Mouse (Mus musculus) adrenal gland, postnatal 14 days (tissue): ENCODE measurements around the gene Cbx6. TPM values are rescaled to one million over a fixed set of nuclear protein-coding genes. Genes with fewer than 3 reads are reported as not detected.
A peak's percentile ranks its signal among the peaks of the same experiment; 100 is the strongest.
"Not testable (repeated sequence)": the region's sequence is repeated elsewhere in the genome, so short reads cannot be mapped to it uniquely, and the experiment has no call there.

Source experiments
- DNase-seq: peaks from one replicate; pipeline ENCODE4 v3.0.0; 2021; ENCODE audit warnings: mixed read lengths
- total RNA-seq: library from RNA; stranded (reverse); gene quantifications from 2 replicates; pipeline ENCODE4 v1.2.3, GENCODE M21; 2021

Gene Cbx6
- total RNA-seq, 1 experiment from 2014 or later, result 60.1 TPM

- peak; percentile 87 for DNase-seq
Observed at GRCm38 (mm10) chr15:79830388-79830787, 4.1 kb downstream of the Cbx6 start.

DNA sequence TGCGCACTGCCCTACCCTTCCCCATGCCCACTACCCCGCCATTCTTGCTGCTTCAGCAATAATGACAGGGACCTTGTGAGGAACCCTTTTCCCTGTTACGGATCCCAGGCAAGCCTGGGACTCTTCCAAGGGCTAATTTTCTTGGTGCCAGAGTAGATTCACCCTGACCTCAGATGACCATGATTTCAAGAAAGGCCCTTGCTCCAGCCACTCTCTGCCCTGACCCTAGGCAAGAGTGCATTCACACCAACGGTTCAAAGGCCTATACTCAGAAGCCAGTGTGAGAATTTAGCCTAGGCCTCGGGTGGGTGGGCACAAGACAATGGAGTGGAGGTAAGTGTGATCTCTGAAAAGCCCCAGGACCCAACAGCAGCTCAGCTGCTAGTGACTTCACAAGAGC, 5.1 kb downstream of the Cbx6 start:
- no peak for DNase-seq

DNA sequence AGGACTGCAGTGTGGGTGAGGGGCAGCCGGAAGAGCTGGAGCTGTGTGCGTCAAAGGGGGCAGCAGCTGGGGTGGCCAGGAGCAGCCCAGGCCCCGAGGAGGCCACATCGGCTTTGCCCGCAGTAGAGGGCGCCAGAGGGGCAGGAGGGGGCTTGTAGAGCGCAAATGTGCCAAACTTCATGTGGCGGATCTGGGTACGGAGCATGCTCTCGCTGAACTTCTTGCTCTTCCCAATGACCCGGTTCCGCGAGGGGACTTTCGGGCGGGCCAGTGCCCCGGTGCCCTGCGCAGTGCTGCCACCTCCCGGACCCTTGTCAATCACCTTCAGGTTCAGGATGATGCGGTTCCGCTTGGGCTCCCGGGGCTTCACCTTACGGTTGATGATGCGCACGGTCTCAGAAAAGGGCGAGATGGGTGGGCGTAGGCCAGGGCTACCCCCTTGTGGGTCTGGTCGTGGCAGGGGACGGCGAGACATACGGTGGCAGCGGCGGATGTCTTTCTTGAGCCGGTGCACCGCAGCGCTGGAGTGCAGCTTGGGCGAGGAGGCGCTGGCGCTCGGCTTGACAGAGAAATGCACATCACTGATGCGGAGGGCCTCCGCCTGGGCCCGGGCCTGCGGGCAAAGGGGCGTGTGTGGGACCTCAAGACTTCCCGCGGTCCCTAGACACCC, 6.0 kb downstream of the Cbx6 start:
- DNase-seq, result peak; percentile 65

DNA sequence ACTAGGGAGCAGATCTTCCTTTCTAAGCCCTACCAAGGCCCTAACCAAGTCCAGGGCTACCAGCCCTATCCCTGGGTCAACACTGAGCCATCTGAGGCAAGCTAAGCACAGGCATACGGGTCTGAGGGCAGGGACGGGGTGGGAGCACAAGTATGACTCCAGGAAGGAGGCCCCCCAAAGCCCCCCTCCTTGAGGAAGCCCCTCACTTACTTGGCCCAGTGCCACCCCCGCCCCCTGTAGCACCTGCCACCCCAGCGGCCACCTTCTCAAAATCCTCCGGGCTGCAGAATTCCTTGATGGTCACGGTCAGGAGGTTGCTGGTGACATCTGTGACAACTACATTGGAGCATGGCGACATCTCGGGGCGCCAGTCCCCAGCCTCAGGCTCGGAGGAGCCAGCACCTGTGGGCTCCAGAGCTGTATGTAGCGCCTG, 6.7 kb downstream of the Cbx6 start:
- DNase-seq, result no peak

DNA sequence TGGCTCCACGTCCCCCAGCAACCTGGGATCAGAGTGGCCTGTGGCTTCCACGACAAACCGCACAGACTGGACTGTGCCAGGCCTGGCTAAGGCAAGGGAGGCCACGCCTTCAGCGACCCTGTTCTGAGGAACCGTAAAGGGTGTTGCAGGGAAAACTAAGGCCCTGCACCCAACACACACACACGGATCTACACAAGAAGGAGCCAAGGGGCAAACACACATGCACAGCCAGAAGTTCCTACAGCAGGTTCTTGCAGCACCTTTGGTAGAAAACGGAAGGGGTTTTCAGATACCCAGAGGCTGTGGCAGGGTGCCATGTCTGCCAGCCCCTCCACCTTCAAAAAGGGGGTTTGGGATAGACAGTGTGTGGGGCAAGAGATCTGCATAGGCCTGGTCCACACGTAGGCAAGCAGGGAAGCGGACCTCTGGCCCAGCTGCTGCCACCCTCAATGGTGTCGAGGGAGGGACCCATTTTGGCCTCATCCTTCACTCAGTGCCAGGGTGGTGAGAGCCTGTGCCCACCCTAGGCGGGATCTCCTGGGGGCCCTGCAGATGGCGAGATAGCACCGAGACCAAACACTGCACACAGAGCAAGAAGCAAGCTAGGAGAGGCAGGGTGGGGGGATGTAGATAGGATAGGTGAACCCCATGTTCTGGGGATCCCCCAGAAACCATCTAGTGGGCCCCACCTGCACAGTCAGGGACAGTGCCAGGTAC, 7.3 kb downstream of the Cbx6 start:
- DNase-seq, result no peak

DNA sequence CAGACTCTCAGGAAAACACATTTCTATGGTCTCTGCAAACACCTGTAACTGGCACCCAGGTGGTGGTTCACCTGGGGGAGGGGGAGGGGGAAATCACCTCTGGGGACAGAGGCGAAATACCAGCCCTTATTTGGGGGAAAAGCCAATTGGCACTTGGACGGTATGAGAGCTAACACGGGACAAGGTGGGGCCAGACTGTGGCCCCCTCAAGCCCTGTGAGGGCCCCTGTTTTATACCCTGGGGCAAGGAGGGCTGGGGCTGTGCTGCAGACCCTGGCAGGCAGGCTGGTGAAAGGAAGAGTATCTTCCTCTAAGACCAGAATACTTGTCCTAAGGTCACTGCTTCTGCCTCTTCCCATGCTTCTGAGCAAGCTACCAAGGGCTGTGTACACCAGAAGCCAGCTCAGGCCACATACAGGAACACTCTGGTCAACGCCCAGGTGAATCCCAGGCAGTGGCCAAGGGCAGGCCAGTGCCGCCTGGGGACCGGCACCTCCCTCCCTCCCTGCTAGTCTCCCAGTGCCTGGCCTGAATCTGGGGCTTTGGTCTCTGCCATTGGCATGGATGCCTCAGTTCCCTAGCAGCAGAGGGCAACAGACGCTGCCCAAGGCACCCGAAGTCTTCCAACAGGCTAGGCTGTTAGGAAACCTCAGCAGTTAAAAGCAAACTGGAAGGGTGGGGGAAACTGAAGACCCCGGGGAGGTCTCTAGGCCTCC, 8.1 kb downstream of the Cbx6 start:
- no peak for DNase-seq

GRCm38 (mm10) chr15:79825146-79825825, 9.2 kb downstream of the Cbx6 start:
- peak; percentile 30 for DNase-seq

- DNase-seq, result peak; percentile 72
Observed at GRCm38 (mm10) chr15:79823588-79824280, 10.8 kb downstream of the Cbx6 start.

DNA sequence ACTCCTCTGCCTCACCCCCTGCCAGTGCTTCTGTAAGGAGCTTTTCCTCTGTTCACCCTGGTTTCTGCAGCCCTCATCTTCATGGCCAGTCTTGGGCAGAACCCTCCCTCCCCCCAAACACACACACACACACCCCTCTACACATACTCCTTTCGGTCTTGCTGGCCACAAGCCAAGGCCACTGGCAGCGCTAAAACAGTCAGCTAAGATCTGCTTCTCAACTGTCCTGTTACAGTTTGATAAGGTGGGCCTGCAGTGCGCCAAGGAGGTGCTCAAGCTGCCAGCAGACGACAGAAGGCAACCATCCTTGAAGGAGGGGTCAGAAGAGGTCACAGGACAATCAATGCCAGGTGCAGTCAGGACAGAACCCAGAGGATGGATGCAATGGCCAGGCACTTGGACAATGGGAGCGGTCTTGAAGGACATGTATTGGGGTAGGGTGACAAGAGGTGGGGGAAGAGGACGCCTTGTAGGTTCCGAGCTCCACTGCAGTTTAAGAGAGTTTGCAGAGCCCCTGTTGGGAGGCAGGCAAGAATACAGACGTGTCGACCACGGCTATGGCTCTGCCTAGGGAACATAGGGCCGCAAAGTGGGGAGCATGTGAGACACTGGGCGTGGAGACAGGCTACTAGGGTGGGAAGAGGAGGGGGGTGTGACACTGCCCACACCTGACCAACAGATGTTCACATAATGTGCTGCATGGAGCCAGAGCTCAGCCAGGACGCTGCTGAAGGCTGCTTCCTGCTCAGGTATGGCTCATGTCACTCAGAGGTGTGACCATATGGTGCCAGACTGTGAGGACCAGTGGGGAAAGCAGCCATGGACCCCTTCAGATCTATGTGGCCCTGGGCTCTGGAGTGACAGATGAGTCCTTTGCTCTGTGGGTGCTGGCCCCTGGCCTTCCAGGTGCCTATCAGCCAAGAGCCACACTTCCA, 12.0 kb downstream of the Cbx6 start:
- peak; percentile 49 for DNase-seq

GRCm38 (mm10) chr15:79818325-79818724, 16.2 kb downstream of the Cbx6 start:
- no peak for DNase-seq

DNA sequence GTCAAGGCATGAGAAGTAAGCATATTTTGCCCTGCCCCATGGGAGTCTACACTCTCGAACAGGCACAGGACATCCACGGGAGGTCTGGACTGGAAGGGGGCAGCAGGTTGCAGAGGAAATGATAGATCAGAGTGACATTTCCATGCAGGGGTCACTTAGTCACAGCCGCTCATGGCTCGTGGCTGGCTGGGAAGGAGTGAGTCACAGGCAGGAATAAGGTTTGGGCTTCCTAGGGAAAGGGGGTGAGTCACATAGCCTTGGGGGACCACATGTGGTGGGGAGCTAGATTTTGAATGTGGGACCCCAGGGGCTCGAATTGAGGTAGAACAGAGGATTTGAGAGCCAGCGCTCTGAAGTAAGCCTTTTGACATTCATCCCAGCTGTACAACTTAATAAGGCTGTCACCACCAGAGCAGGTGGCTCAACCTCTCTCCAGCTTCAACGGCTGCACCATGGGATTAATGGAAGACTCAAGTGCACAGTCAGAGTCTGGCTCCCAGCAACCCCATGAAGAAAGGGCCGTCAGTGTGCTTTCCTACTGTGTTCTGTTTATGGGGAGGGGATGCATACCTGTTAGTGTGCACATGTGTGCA, 20.7 kb downstream of the Cbx6 start:
- peak; percentile 60 for DNase-seq

DNA sequence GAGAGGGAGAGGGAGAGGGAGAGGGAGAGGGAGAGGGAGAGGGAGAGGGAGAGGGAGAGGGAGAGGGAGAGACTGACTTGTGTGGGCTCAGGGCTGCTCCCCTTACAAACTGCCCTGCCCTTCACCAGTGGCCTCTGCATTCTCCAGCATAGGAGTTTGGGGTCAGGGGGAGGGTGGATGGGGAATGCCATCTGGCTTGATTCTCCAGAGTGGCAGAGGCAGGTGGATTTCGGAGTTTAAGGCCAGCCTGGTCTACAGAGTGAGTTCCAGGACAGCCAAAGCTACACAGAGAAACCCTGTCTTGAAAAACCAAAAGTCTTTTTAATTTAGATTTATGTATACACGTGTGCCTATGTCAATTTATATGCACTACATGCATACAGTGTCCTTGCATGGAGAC, 21.6 kb downstream of the Cbx6 start:
- DNase-seq, result not testable (repeated sequence)

GRCm38 (mm10) chr15:79810997-79811396, 23.5 kb downstream of the Cbx6 start:
- DNase-seq, result no peak

DNA sequence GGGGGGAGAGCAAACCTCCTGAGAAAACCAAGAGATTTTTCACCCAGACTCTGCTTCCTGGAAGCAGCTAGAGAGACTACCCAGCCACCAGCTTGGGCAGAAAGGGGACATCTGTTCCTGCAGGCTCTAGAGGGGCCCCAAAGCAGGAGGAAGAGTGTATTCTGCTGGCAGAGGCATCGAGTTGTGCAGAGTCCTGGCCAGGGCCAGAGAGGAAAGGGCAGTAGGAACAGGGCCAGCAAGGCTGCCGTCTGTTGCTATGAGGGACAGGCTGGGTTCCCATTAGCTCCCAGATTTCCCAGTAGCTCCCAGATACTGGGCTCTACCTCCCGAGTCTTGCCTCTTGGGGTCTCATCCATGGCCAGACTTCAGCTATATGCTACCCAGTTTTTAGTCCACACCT, 24.4 kb downstream of the Cbx6 start:
- DNase-seq, result no peak

DNA sequence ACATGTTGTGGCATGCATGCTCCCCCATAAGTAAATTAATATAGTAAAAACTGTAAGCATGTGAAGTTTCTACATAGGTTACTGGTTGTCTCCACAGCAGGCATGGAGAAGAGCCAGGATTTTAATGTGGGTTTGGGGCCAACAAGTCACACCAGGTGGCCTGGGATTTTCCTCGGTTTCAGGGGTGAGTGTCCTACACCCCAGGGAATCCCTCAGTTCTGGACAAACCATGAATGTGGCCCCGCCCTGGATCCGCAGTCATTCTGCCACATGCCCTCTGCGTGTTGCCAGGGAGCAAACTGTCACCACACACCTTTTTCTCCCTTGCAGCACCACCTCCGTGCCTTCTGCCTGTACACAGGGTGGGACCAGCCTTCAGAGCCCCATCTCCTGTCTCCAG, 25.8 kb downstream of the Cbx6 start:
- no peak for DNase-seq

- DNase-seq, result peak; percentile 60
Observed at GRCm38 (mm10) chr15:79808114-79808513, 26.4 kb downstream of the Cbx6 start.

DNA sequence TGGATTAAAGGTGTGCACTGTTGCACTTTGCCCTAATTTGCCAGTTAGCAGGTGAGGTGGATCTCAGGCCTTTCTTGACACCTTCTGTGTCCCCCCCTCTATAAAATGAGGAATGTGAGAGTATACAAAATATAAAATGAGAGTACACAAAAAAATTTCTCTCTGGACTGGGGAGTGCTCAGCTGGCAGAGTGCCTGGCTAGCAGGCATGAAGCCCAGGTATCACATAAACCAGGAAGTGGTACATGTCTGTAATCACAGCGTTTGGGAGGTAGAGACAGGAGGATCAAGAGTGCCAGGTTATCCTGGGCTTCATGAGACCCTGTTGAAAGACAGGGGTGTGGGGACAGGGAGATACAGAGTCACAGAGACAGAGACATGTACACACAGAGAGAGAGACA, 27.4 kb downstream of the Cbx6 start:
- DNase-seq, result no peak

DNA sequence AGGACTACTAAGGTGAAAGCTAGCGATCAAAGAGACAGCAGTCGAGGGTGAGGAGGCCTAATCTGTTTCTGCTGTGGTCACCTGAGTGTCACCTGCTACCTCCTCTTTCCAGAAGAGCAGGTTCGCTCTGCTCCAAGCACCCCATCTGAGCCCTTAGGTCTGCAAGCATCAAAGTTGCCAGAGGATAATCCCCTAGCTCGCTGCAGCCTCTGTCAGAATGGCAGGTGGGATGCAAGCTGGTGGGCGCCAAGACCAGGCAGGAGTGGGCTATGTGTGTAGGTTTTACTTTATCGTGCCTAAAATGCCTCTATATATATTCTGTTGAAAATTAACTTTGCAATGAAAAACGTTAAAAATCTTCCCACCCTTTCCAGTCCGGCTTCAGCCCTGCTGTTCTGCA, 29.2 kb downstream of the Cbx6 start:
- no peak for DNase-seq

GRCm38 (mm10) chr15:79804352-79805071, 30.0 kb downstream of the Cbx6 start, which contains the start of gene Nptxr:
Gene Nptxr, minus strand, starts transcription at chr15:79804766.
- DNase-seq, result peak; percentile 72
